Mouse (Mus musculus) cerebellum, adult 9-10 months (tissue): ENCODE measurements around the gene Zfp786.

Experiments
- DNase-seq: peaks from one replicate; pipeline ENCODE4 v3.0.0; 2022

Zfp786 gene

DNA sequence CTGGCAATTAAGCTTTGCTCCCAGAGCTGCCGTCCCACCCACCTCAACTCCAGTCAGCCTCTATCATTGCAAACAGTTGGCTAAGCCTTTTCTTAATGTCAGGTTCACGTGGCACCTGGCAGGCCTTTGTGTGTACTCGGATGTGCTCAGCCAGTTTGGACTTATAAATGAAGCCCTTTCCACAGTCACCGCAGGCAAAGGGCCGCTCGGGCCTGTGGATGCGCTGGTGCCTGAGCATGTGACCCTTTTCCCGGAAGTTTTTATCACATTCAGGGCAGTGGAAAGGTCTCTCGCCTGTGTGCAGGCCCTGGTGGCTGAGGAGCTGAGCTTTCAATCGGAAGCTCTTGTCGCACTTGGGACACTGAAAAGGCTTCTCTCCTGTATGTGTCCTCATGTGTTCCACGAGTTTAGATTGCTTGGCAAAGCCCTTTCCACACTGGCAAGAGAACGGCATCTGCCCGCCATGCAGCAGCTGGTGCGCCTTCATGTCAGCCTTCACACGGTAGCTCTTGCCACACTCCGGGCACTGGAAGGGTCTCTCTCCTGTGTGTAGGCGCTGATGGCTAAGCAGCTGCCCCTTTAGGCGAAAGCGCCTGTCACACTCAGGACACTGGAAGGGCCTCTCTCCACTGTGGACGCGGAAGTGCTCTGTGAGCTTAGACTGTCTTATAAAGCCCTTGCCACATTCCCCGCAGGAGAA, 10.9 kb downstream of the Zfp786 start:
- no peak for DNase-seq

- no peak for DNase-seq
Measured at GRCm38 (mm10) chr6:47818721-47819120, 11.9 kb downstream of the Zfp786 start.

DNA sequence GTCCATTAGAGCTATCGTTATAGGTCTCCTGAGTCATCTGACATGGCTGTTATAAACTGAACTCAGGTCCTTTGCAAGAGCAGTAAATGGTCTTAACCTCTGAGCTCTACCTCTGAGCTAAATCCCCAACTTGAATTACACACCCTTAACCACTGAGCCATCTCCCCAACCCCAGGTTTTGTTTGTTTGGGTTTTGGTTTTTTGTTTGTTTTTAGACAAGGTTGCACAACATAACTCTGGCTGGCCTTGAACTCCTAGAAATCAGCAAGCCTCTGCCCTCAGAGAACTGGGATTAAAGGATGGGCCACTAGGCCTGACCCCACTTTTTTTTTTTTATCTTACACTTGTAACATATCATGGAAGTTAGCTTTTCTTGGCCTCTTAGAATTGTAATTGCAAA, 14.5 kb downstream of the Zfp786 start:
- no peak for DNase-seq

DNA sequence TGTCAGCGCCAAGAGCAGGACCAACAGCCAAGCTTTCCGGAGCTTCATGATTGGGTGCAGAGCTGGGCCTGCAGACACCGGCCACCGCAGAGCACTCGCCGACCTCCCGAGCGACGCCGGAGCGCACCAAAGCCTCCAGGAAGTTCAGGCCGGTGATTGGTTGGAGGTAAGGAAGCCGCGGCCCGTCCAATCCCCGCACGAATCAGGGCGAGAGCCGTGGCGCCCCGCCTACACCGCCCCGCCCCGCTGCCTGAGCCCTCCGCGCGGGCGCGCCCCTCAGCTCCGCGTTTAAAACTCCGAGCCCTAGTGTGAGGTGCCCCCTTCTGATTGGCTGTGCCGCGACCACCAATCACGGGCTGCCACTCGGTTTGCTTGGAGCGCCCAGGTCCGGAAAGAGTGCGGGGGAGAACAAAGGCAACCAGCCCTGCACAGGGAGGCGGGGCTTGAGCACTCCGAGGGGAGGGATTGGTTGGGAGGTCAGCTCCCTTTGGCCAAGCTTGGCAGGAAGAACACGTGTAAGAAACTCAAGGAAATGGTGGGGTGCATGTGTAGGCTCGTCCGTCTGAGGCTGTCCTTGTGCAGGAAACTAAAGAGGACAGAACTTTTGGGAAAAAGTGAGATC, 17.3 kb downstream of the Zfp786 start, which contains the start of gene Pdia4:
Gene Pdia4 (minus strand): TSS at position 174 of the 622 bp plus-strand sequence.
- DNase-seq = peak; percentile 97

- no peak for DNase-seq
Measured at GRCm38 (mm10) chr6:47812271-47812915, 18.3 kb downstream of the Zfp786 start.

DNA sequence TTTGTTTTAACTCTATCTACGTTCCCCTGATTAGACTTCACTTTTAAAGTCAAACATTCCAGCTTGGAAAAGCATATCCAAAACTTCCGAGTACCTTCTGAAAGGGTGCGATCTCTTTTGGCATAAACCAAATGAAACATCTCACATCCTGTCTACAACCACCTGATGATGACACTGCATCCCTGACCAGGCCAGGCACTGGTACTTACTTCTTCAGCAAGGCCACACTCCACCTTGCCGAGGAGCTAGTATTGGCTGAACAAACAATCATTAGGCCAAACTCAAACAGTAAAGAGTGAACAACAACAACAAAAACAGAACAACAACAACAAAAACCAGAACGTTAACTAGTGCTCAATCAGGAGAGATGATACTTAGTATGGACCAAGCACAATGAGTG, 19.3 kb downstream of the Zfp786 start:
- no peak for DNase-seq

GRCm38 (mm10) chr6:47810181-47810580, 20.5 kb downstream of the Zfp786 start:
- DNase-seq = no peak

DNA sequence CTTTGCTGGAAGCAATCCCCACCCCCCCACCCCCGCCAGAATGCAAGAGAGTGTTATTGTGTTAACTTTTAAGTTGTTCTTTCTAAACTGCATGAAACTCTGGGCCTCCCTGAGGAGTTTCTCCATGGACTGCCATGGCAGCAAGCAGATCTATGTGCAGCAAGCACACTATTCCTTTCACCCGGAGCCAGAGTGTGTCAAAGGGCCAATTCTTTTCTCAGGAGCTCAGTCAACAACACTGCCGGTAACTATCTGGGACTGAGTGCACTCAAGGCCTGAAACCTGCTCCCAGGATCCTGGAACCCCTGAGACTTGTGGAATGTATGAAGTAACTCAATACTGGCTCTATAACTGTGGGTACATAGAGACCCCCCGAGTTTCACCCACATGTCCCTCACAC, 21.6 kb downstream of the Zfp786 start:
- DNase-seq = no peak

DNA sequence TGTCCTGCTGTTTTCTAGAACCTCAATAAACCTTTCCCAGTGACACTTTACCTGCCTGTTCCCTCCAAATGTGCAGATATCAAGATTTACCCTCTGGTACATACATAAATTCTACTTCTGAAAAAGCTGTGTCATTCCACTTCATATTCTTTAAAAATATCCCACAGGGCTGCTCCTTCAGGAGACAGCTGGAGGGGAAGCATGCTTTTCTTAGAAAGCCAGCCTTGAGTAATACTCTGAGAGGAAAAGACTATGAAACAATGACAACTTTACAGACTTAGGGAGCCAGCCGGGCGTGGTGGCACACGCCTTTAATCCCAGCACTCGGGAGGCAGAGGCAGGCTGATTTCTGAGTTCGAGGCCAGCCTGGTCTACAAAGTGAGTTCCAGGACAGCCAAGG, 22.1 kb downstream of the Zfp786 start:
- DNase-seq = no peak

DNA sequence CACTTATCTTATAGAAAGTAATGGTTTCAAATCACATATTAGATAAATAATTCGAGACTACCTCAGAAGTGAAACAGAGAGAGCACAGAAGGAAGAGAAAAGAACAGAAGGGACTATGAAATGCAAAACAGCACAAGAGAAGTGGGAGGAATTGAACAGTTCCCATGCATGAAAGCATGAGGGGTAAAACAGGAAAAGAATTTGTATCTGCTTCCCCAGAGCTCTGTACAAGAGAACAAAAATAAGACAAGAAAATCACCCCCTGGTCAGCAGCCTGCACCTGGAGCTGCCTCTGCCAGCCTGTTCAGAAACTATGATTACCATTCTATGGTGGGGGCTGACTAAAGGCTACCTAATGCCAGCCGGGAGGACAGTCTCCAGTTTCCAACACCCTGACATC, 23.2 kb downstream of the Zfp786 start:
- DNase-seq = no peak

- no peak for DNase-seq
Measured at GRCm38 (mm10) chr6:47805520-47805919, 25.1 kb downstream of the Zfp786 start.

DNA sequence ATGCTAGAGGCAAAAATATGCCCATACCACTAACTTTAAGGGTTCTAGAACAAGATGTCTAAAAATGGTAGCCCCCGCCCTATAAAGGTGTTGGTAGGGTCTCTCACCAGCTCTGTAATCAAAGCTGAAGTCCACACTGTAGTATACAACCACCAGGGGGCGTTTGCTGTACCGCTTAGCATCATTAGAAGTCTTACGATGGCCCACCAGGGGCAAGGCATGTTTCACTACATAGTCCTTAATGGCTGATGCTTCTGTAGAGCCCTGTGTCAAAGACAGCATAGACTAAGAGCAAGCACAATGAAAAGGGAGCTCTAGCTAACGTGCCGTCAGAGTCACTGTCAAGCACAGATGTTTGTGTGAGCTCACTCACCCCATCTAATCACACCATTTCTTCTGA, 31.6 kb downstream of the Zfp786 start:
- peak; percentile 70 for DNase-seq

GRCm38 (mm10) chr6:47794106-47794830, 36.4 kb downstream of the Zfp786 start:
- no peak for DNase-seq

- DNase-seq = no peak
Measured at GRCm38 (mm10) chr6:47793284-47793683, 37.4 kb downstream of the Zfp786 start.

DNA sequence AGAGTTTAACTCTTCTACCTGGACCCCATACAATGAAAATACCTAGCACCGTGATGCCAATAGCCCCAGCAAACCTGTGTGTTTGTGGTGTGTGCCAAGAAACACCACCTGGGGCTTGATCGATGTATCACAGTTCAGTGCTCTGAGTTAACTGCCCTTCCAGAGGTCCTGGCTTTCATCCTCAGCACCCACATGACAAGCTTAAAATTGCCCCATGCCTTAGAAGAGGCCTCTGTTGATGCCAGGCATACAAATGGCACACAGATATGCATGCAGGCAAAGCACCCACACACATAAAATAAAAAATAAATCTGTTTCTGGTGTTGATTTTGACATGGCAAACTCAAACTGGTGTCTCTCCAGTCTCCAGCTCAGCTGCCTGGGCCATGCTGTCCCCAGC, 38.1 kb downstream of the Zfp786 start:
- DNase-seq = no peak

DNA sequence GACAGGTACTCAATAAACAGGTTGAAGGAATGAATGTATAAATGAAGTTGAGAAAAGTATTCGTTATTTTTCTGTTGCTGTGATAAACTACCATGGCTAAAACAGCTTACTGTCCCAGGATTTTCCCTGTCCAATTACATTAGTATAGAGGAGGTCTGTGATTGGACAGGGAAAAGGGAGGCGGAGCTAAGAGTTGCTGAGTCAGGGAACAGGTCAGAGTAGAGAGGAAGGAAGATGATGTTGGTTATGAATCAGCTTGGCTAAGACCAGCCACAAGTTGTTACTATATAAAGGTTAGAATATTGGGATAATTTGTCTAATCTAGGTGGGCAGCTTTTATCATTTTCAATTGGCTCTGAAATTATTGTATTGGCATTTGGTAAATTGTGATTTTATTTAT, 39.9 kb downstream of the Zfp786 start:
- peak; percentile 39 for DNase-seq

- no peak for DNase-seq
Measured at GRCm38 (mm10) chr6:47788821-47789220, 41.8 kb downstream of the Zfp786 start.

- DNase-seq = peak; percentile 94
Measured at GRCm38 (mm10) chr6:47787941-47788736, 42.5 kb downstream of the Zfp786 start.

GRCm38 (mm10) chr6:47784707-47785412, 45.8 kb downstream of the Zfp786 start:
- DNase-seq = no peak

- DNase-seq = peak; percentile 92
Measured at GRCm38 (mm10) chr6:47781091-47781968, 49.3 kb downstream of the Zfp786 start.

DNA sequence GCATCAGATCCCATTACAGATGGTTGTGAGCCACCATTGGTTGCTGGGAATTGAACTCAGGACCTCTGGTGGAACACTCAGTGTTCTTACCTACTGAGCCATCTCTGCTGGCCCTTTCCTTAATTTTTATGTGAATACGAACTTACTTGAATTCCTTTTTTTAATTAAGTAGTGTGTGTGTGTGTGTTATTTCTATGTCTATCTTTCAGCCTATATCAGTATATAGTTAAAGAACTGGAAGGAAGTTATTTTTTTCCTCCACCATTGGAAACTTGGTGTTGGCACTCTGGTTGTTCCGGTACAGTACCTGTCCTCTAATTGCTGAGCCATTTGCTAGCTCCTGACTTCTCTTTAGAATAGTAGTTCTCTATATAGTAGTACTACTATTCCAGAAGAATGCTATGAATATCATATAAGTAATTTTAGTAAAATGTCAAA, 50.1 kb downstream of the Zfp786 start:
- DNase-seq = peak; percentile 58
